25 mouse cellular contexts compared by ENCODE assay signal in the genomic region with DNA sequence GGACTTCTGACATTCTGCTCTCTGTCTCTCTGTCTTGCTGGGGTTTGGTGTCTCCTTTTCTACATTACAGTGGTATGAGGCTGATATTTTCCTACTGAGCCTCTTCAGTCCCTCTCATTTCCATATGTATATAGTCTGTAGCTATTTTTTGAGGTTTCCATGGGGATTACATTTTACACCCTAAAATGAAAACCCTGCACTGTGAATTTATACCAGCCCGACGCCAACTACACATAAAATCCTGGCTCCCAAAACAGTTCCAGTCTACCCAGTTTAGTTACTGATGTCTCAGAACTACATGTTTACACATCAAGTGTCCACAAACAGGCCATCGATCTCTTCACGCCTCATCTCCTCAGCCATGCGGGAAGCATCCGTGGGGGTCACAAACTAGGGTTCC.
DNase-seq lines count a peak whose midpoint lies in the region; ATAC-seq and TF ChIP-seq lines count a peak whose summit lies in the region.
"Had no signal": no experiment of that assay in that cellular context is flagged by ENCODE, and none has a peak within 500 bp of the region (broad histone marks: within the 10 kb centered on the region; RNA-seq: fewer than 3 reads in every experiment).

No protein-coding gene starts in this region.

- H3K4me2 ChIP-seq in forebrain, postnatal 0 days (ENCODE audit: low read depth): no peak overlapping the region
- H3K4me2 ChIP-seq in forebrain, embryonic 12.5 days: no peak overlapping the region
- no peak overlapping the region for H3K4me2 ChIP-seq in lung, embryonic 14.5 days
- no peak overlapping the region for H3K4me2 ChIP-seq in lung, postnatal 0 days (replicated peaks; ENCODE audit: low read depth, low read length)
- H3K4me2 ChIP-seq: embryonic facial prominence, embryonic 13.5 days; heart, embryonic 11.5 days; hindbrain, embryonic 12.5 days; hindbrain, embryonic 15.5 days had no signal

- DNase-seq in forebrain, postnatal 0 days: peak; percentile 59
- no peak for DNase-seq in left cerebral cortex, adult 2 months (ENCODE audit: extremely low spot score in 1 of 2, low spot score in 2 of 2)
- no peak for DNase-seq in left cerebral cortex, adult 11 months (ENCODE audit: low spot score)
- peak; percentile 43 for DNase-seq in lung, embryonic 14.5 days
- no peak for DNase-seq in lung, postnatal 0 days (ENCODE audit: low spot score)
- peak; percentile 42 for DNase-seq in brain, adult 2 months (ENCODE audit: low read depth, low spot score)
- DNase-seq in testis, postnatal 14 days (ENCODE audit: low spot score): no peak
- DNase-seq: adrenal gland, adult 2 months; adrenal gland, postnatal 14 days; cerebellum, adult 11-12 months; cerebellum, adult 8-10 months; cerebellum, postnatal 10 days; cerebellum, postnatal 36 days; embryo, embryonic 11 days; gastrocnemius, adult 2 months; gastrocnemius, postnatal 14 days; heart, adult 11 months had no signal

- intact Hi-C loops in left cerebral cortex, adult 2 months (cut with DNase I): loop anchor here (10.0 kb wide), 1 partner anchor 158 kb away; no protein-coding TSS in a partner anchor

- no peaks in the 10 kb centered on the region for H3K36me3 ChIP-seq in forebrain, postnatal 0 days (ENCODE audit: insufficient read depth)
- no peaks in the 10 kb centered on the region for H3K36me3 ChIP-seq in forebrain, embryonic 12.5 days (replicated peaks)
- H3K36me3 ChIP-seq in lung, embryonic 14.5 days (ENCODE audit: insufficient read depth): no peaks in the 10 kb centered on the region
- no peaks in the 10 kb centered on the region for H3K36me3 ChIP-seq in lung, postnatal 0 days (ENCODE audit: insufficient read depth, low read length)
- H3K36me3 ChIP-seq: embryonic facial prominence, embryonic 10.5 days; embryonic facial prominence, embryonic 13.5 days; hindbrain, embryonic 12.5 days; hindbrain, embryonic 15.5 days had no signal

- H3K4me3 ChIP-seq in forebrain, postnatal 0 days (ENCODE audit: low read depth, low read length): no peak overlapping the region
- no peak overlapping the region for H3K4me3 ChIP-seq in forebrain, embryonic 12.5 days (replicated peaks)
- H3K4me3 ChIP-seq in left cerebral cortex, adult 2 months: no peak overlapping the region
- no peak overlapping the region for H3K4me3 ChIP-seq in lung, embryonic 14.5 days (ENCODE audit: low read depth, low read length)
- no peak overlapping the region for H3K4me3 ChIP-seq in lung, postnatal 0 days (ENCODE audit: low read depth, low read length)
- H3K4me3 ChIP-seq: embryonic facial prominence, embryonic 10.5 days; embryonic facial prominence, embryonic 13.5 days; erythroblast, embryonic 14.5 days; gastrocnemius, adult 2 months; hindbrain, embryonic 12.5 days; hindbrain, embryonic 15.5 days had no signal

- ATAC-seq in forebrain, postnatal 0 days: peak; percentile 60
- ATAC-seq in forebrain, embryonic 12.5 days (ENCODE audit: low FRiP score): no peak
- no peak for ATAC-seq in lung, embryonic 14.5 days (ENCODE audit: insufficient read depth)
- no peak for ATAC-seq in lung, postnatal 0 days
- ATAC-seq: CD4-positive, CD25-positive, alpha-beta regulatory T cell, adult 4 months had no signal

- no peak for TF ChIP-seq EP300 in lung, postnatal 0 days (IDR thresholded peaks at IDR 0.05)

- WGBS in forebrain, postnatal 0 days: 62% methylated on average over 6 of the region's 6 CpGs
- 90% methylated on average over 6 of the region's 6 CpGs for WGBS in forebrain, embryonic 12.5 days
- 58% methylated on average over 6 of the region's 6 CpGs for WGBS in lung, embryonic 14.5 days
- WGBS in lung, postnatal 0 days: 53% methylated on average over 6 of the region's 6 CpGs

- H3K27me3 ChIP-seq in forebrain, postnatal 0 days (ENCODE audit: insufficient read depth, low read length): no peaks in the 10 kb centered on the region
- peaks cover 34% of the 10 kb centered on the region for H3K27me3 ChIP-seq in forebrain, embryonic 12.5 days
- no peaks in the 10 kb centered on the region for H3K27me3 ChIP-seq in lung, embryonic 14.5 days (ENCODE audit: insufficient read depth, low read length)
- H3K27me3 ChIP-seq in lung, postnatal 0 days (replicated peaks; ENCODE audit: insufficient read depth, low read length): no peaks in the 10 kb centered on the region
- H3K27me3 ChIP-seq: hindbrain, embryonic 15.5 days had no signal

- no peak for TF ChIP-seq CTCF in forebrain, postnatal 0 days (IDR thresholded peaks at IDR 0.05; ENCODE audit: low read depth)
- TF ChIP-seq CTCF in left cerebral cortex, adult 2 months (IDR thresholded peaks at IDR 0.05): no peak
- no peak for TF ChIP-seq CTCF in lung, embryonic 14.5 days (IDR thresholded peaks at IDR 0.05; ENCODE audit: low read depth)
- no peak for TF ChIP-seq CTCF in lung, postnatal 0 days (IDR thresholded peaks at IDR 0.05)

- peak overlapping the region; percentile 83 for H3K27ac ChIP-seq in forebrain, postnatal 0 days (ENCODE audit: low read depth, low read length)
- no peak overlapping the region for H3K27ac ChIP-seq in forebrain, embryonic 12.5 days
- peak overlapping the region; percentile 77 for H3K27ac ChIP-seq in left cerebral cortex, adult 2 months
- no peak overlapping the region for H3K27ac ChIP-seq in lung, embryonic 14.5 days (ENCODE audit: low read depth)
- no peak overlapping the region for H3K27ac ChIP-seq in lung, postnatal 0 days (ENCODE audit: low read length)
- H3K27ac ChIP-seq: embryonic facial prominence, embryonic 10.5 days; embryonic facial prominence, embryonic 13.5 days; gastrocnemius, adult 2 months; hindbrain, embryonic 12.5 days; hindbrain, embryonic 15.5 days had no signal

- no peaks in the 10 kb centered on the region for H3K9me3 ChIP-seq in forebrain, postnatal 0 days (ENCODE audit: low read length)
- H3K9me3 ChIP-seq in forebrain, embryonic 12.5 days: no peaks in the 10 kb centered on the region
- no peaks in the 10 kb centered on the region for H3K9me3 ChIP-seq in lung, embryonic 14.5 days (ENCODE audit: low read depth, low read length)
- H3K9me3 ChIP-seq in lung, postnatal 0 days (ENCODE audit: low read length): no peaks in the 10 kb centered on the region
- H3K9me3 ChIP-seq: embryonic facial prominence, embryonic 10.5 days; embryonic facial prominence, embryonic 13.5 days; hindbrain, embryonic 12.5 days; hindbrain, embryonic 15.5 days had no signal

- 0 out of 2 replicates have a peak overlapping the region, but pooled peaks have one; percentile 6 for H3K9ac ChIP-seq in forebrain, postnatal 0 days
- no peak overlapping the region for H3K9ac ChIP-seq in forebrain, embryonic 12.5 days
- no peak overlapping the region for H3K9ac ChIP-seq in lung, embryonic 14.5 days
- no peak overlapping the region for H3K9ac ChIP-seq in lung, postnatal 0 days (replicated peaks; ENCODE audit: low read depth)
- H3K9ac ChIP-seq: embryonic facial prominence, embryonic 13.5 days; hindbrain, embryonic 12.5 days; hindbrain, embryonic 15.5 days had no signal

- H3K4me1 ChIP-seq in forebrain, postnatal 0 days (ENCODE audit: insufficient read depth): peaks cover 47% of the 10 kb centered on the region
- peaks cover 27% of the 10 kb centered on the region for H3K4me1 ChIP-seq in forebrain, embryonic 12.5 days
- H3K4me1 ChIP-seq in lung, embryonic 14.5 days (ENCODE audit: insufficient read depth): peaks cover 10% of the 10 kb centered on the region
- peaks cover 12% of the 10 kb centered on the region for H3K4me1 ChIP-seq in lung, postnatal 0 days (ENCODE audit: insufficient read depth, low read depth, low read length)

Comparison
In these comparisons a context has a peak if more than half of its experiments do, and no peak if none do; other contexts are left out.
1. DNase-seq: peak in forebrain, postnatal 0 days (single experiment), lung, embryonic 14.5 days (single experiment) and brain, adult 2 months (single experiment); none in left cerebral cortex, adult 2 months (0 of 2), left cerebral cortex, adult 11 months (single experiment), lung, postnatal 0 days (single experiment) and testis, postnatal 14 days (single experiment).
2. H3K27ac ChIP-seq: peak in forebrain, postnatal 0 days (single experiment) and left cerebral cortex, adult 2 months (single experiment); none in forebrain, embryonic 12.5 days (single experiment), lung, embryonic 14.5 days (single experiment) and lung, postnatal 0 days (single experiment).